Mouse (Mus musculus) midbrain, embryonic 14.5 days (tissue): ENCODE measurements at regions not wholly inside any gene's neighbourhood (a gene's known extent, or its start where the extent isn't known, plus 50 kb on each side); places are given as distances from the start of the nearest gene placed in this dataset.
A peak's percentile ranks its signal among the peaks of the same experiment; 100 is the strongest.

Source experiments
- ATAC-seq: fragments of 200-750 bp; cut with Nextera tagmentation; 2 replicates; pipeline ENCODE4 v1.8.0; 2017; ENCODE audit warnings: moderate number of reproducible peaks, moderate library complexity; ENCODE audit not compliant: low FRiP score, low TSS enrichment
- DNase-seq: peaks from one replicate; pipeline ENCODE4 v3.0.0-alpha.2; 2015
- H3K27ac ChIP-seq: fragments of 300-500 bp; sonication (generic); replicated peaks from 2 replicates; pipeline ENCODE4 v1.5.1; 2014; ENCODE audit warnings: mild to moderate bottlenecking, low read depth, low read length, moderate library complexity
- H3K27me3 ChIP-seq: fragments of 300-500 bp; sonication (generic); 2 replicates; pipeline ENCODE4 v1.6.1; 2014; ENCODE audit warnings: low read length, control low read depth, mixed read lengths; ENCODE audit not compliant: control insufficient read depth, insufficient read depth
- H3K36me3 ChIP-seq: fragments of 300-500 bp; sonication (generic); 2 replicates; pipeline ENCODE4 v1.6.1; 2014; ENCODE audit warnings: low read length, control low read depth; ENCODE audit not compliant: control insufficient read depth, insufficient read depth
- H3K4me1 ChIP-seq: fragments of 300-500 bp; sonication (generic); 2 replicates; pipeline ENCODE4 v1.6.1; 2014; ENCODE audit warnings: mild to moderate bottlenecking, antibody characterized with exemption, low read length, control low read depth; ENCODE audit not compliant: control insufficient read depth, insufficient read depth
- H3K4me2 ChIP-seq: fragments of 300-500 bp; sonication (generic); 2 replicates; pipeline ENCODE4 v1.6.1; 2014; ENCODE audit warnings: mild to moderate bottlenecking, low read length, moderate library complexity
- H3K4me3 ChIP-seq: fragments of 300-500 bp; sonication (generic); replicated peaks from 2 replicates; pipeline ENCODE4 v1.5.1; 2014; ENCODE audit warnings: low read depth, low read length
- H3K9ac ChIP-seq: fragments of 300-500 bp; sonication (generic); replicated peaks from 2 replicates; pipeline ENCODE4 v1.6.1; 2014; ENCODE audit warnings: mild to moderate bottlenecking, low read length, moderate library complexity
- H3K9me3 ChIP-seq: fragments of 300-500 bp; sonication (generic); 2 replicates; pipeline ENCODE4 v1.6.1; 2016; ENCODE audit warnings: low read length, control low read depth, mixed read lengths; ENCODE audit not compliant: control insufficient read depth
- WGBS: fragments of 180-500 bp; shearing (Covaris S2); extraction: QIAGEN DNeasy Blood & Tissue Kit; methylation state at CpG from one replicate; pipeline ENCODE4 v1.1.7; 2014; 5-methylcytosine and 5-hydroxymethylcytosine counted together

GRCm38 (mm10) chr8:117863837-117864236 is 62.1 kb upstream of the Mphosph6 start:
- ATAC-seq = no peak
- DNase-seq = peak; percentile 74
- Histone ChIP-seq H3K9ac (no peak overlapping the region), H3K27ac (no peak overlapping the region), H3K36me3 (no peaks in the 10 kb centered on the region), H3K4me2 (no peak overlapping the region), H3K27me3 (no peaks in the 10 kb centered on the region), H3K4me1 (peaks cover 6% of the 10 kb centered on the region; the same call in 1 of the 2 replicates), H3K4me3 (no peak overlapping the region), H3K9me3 (no peaks in the 10 kb centered on the region)
- WGBS = 42% methylated on average over 2 of the region's 2 CpGs

GRCm38 (mm10) chr8:117862318-117862717 is 60.6 kb upstream of the Mphosph6 start:
- Histone ChIP-seq H3K4me1 (peaks cover 6% of the 10 kb centered on the region; the same call in 1 of the 2 replicates), H3K36me3 (no peaks in the 10 kb centered on the region), H3K4me3 (no peak overlapping the region), H3K9ac (no peak overlapping the region), H3K4me2 (no peak overlapping the region), H3K27ac (no peak overlapping the region), H3K27me3 (no peaks in the 10 kb centered on the region), H3K9me3 (no peaks in the 10 kb centered on the region)
- DNase-seq (no peak), ATAC-seq (no peak)
- WGBS = 69% methylated on average over 2 of the region's 2 CpGs

GRCm38 (mm10) chr8:117859734-117860133 is 58.0 kb upstream of the Mphosph6 start:
- Histone ChIP-seq H3K4me3 (no peak overlapping the region), H3K36me3 (no peaks in the 10 kb centered on the region), H3K27me3 (no peaks in the 10 kb centered on the region), H3K4me1 (peaks cover 6% of the 10 kb centered on the region; the same call in 1 of the 2 replicates), H3K9ac (0 out of 2 replicates have a peak overlapping the region, but pooled peaks have one; percentile 23), H3K4me2 (peak overlapping the region; percentile 44), H3K9me3 (no peaks in the 10 kb centered on the region), H3K27ac (no peak overlapping the region)
- DNase-seq (peak; percentile 31), ATAC-seq (no peak)
- 5% methylated on average over 11 of the region's 11 CpGs for WGBS

GRCm38 (mm10) chr8:117859095-117859494 is 57.4 kb upstream of the Mphosph6 start:
- WGBS = 58% methylated on average over 7 of the region's 7 CpGs
- no peaks in the 10 kb centered on the region for H3K9me3 ChIP-seq
- H3K4me3 ChIP-seq = no peak overlapping the region
- H3K9ac ChIP-seq = no peak overlapping the region
- no peak overlapping the region for H3K27ac ChIP-seq
- ATAC-seq (no peak), DNase-seq (peak; percentile 48)
- peaks cover 6% of the 10 kb centered on the region; the same call in 1 of the 2 replicates for H3K4me1 ChIP-seq
- no peaks in the 10 kb centered on the region for H3K36me3 ChIP-seq
- no peaks in the 10 kb centered on the region for H3K27me3 ChIP-seq
- H3K4me2 ChIP-seq = no peak overlapping the region

- H3K4me2 ChIP-seq = no peak overlapping the region
- peaks cover 6% of the 10 kb centered on the region; the same call in 1 of the 2 replicates for H3K4me1 ChIP-seq
- no peak overlapping the region for H3K4me3 ChIP-seq
- no peaks in the 10 kb centered on the region for H3K36me3 ChIP-seq
- 92% methylated on average over 13 of the region's 13 CpGs for WGBS
- H3K9me3 ChIP-seq = no peaks in the 10 kb centered on the region
- H3K27ac ChIP-seq = no peak overlapping the region
- no peaks in the 10 kb centered on the region for H3K27me3 ChIP-seq
- DNase-seq (no peak), ATAC-seq (no peak)
- no peak overlapping the region for H3K9ac ChIP-seq
Observed at GRCm38 (mm10) chr8:117856121-117856520, 54.4 kb upstream of the Mphosph6 start.

- DNase-seq (no peak), ATAC-seq (no peak)
- no peaks in the 10 kb centered on the region for H3K36me3 ChIP-seq
- WGBS = 89% methylated on average over 7 of the region's 7 CpGs
- H3K27me3 ChIP-seq = no peaks in the 10 kb centered on the region
- no peak overlapping the region for H3K4me2 ChIP-seq
- H3K4me1 ChIP-seq = peaks cover 4% of the 10 kb centered on the region; the same call in 1 of the 2 replicates
- H3K4me3 ChIP-seq = no peak overlapping the region
- H3K9ac ChIP-seq = no peak overlapping the region
- H3K9me3 ChIP-seq = no peaks in the 10 kb centered on the region
- H3K27ac ChIP-seq = no peak overlapping the region
Observed at GRCm38 (mm10) chr8:117854942-117855491, 53.3 kb upstream of the Mphosph6 start.

GRCm38 (mm10) chr8:117854301-117854700 is 52.6 kb upstream of the Mphosph6 start:
- WGBS = 88% methylated on average over 11 of the region's 11 CpGs
- H3K4me2 ChIP-seq = no peak overlapping the region

GRCm38 (mm10) chr8:117853408-117853807 is 51.7 kb upstream of the Mphosph6 start:
- no peaks in the 10 kb centered on the region for H3K4me1 ChIP-seq
- ATAC-seq = no peak
- H3K9ac ChIP-seq = no peak overlapping the region
- H3K4me3 ChIP-seq = no peak overlapping the region
- WGBS = 65% methylated on average over 4 of the region's 4 CpGs
- H3K36me3 ChIP-seq = no peaks in the 10 kb centered on the region
- no peak overlapping the region for H3K27ac ChIP-seq
- H3K27me3 ChIP-seq = no peaks in the 10 kb centered on the region
- no peaks in the 10 kb centered on the region for H3K9me3 ChIP-seq
- no peak for DNase-seq
- H3K4me2 ChIP-seq = no peak overlapping the region

More at GRCm38 (mm10) chr8:117854301-117854700, 52.6 kb upstream of the Mphosph6 start:
- H3K27ac ChIP-seq = no peak overlapping the region
- no peaks in the 10 kb centered on the region for H3K9me3 ChIP-seq
- DNase-seq (no peak), ATAC-seq (no peak)
- no peaks in the 10 kb centered on the region for H3K4me1 ChIP-seq
- H3K9ac ChIP-seq = no peak overlapping the region
- H3K36me3 ChIP-seq = no peaks in the 10 kb centered on the region
- no peaks in the 10 kb centered on the region for H3K27me3 ChIP-seq
- H3K4me3 ChIP-seq = no peak overlapping the region

GRCm38 (mm10) chr8:117852521-117852920 is 50.8 kb upstream of the Mphosph6 start:
- no peaks in the 10 kb centered on the region for H3K36me3 ChIP-seq
- H3K27ac ChIP-seq = no peak overlapping the region
- H3K4me2 ChIP-seq = no peak overlapping the region
- H3K4me3 ChIP-seq = no peak overlapping the region
- 88% methylated on average over 6 of the region's 6 CpGs for WGBS
- H3K4me1 ChIP-seq = no peaks in the 10 kb centered on the region
- H3K27me3 ChIP-seq = no peaks in the 10 kb centered on the region
- no peaks in the 10 kb centered on the region for H3K9me3 ChIP-seq
- DNase-seq (no peak), ATAC-seq (no peak)
- no peak overlapping the region for H3K9ac ChIP-seq
